Mouse (Mus musculus) limb, embryonic 14.5 days (tissue): ENCODE data around the gene Hpcal4. TPM values are rescaled to one million over a fixed set of nuclear protein-coding genes. Genes with fewer than 3 reads are reported as not detected.
A peak's percentile ranks its signal among the peaks of the same experiment; 100 is the strongest.

Experiments used
- ATAC-seq: fragments of 200-750 bp; cut with Nextera tagmentation; 2 replicates; pipeline ENCODE4 v1.8.0; 2017; ENCODE audit warnings: low read depth, moderate number of reproducible peaks, moderate TSS enrichment; ENCODE audit not compliant: low FRiP score
- DNase-seq: peaks from one replicate; pipeline ENCODE4 v3.0.0-alpha.2; 2015; ENCODE audit warnings: low spot score
- H3K27ac ChIP-seq: fragments of 300-500 bp; sonication (generic); replicated peaks from 2 replicates; pipeline ENCODE4 v1.5.1; 2014; ENCODE audit warnings: low read depth, mild to moderate bottlenecking, low read length, moderate library complexity, mixed read lengths
- H3K27me3 ChIP-seq: fragments of 300-500 bp; sonication (generic); 2 replicates; pipeline ENCODE4 v1.6.1; 2014; ENCODE audit warnings: low read length, mixed read lengths; ENCODE audit not compliant: control insufficient read depth, insufficient read depth
- H3K36me3 ChIP-seq: fragments of 300-500 bp; sonication (generic); 2 replicates; pipeline ENCODE4 v1.6.1; 2014; ENCODE audit warnings: mild to moderate bottlenecking, low read length, moderate library complexity, mixed read lengths; ENCODE audit not compliant: control insufficient read depth, insufficient read depth
- H3K4me1 ChIP-seq: fragments of 300-500 bp; sonication (generic); 2 replicates; pipeline ENCODE4 v1.6.1; 2014; ENCODE audit warnings: antibody characterized with exemption, low read length, mixed read lengths; ENCODE audit not compliant: control insufficient read depth, insufficient read depth
- H3K4me2 ChIP-seq: fragments of 300-500 bp; sonication (generic); replicated peaks from 2 replicates; pipeline ENCODE4 v1.6.1; 2014; ENCODE audit warnings: low read depth, mild to moderate bottlenecking, low read length, moderate library complexity; ENCODE audit not compliant: severe bottlenecking
- H3K4me3 ChIP-seq: fragments of 300-500 bp; sonication (generic); replicated peaks from 2 replicates; pipeline ENCODE4 v1.5.1; 2014; ENCODE audit warnings: low read length
- H3K9ac ChIP-seq: fragments of 300-500 bp; sonication (generic); 2 replicates; pipeline ENCODE4 v1.6.1; 2014; ENCODE audit warnings: mild to moderate bottlenecking, low read depth, low read length, moderate library complexity; ENCODE audit not compliant: severe bottlenecking
- H3K9me3 ChIP-seq: fragments of 300-500 bp; sonication (generic); 2 replicates; pipeline ENCODE4 v1.6.1; 2016; ENCODE audit warnings: low read length; ENCODE audit not compliant: control insufficient read depth
- POLR2A ChIP-seq: fragments of 200-500 bp; IDR thresholded peaks from 2 replicates; pipeline ENCODE4 v1.8.0; 2012; ENCODE audit warnings: inconsistent platforms, mild to moderate bottlenecking, moderate library complexity, borderline replicate concordance; ENCODE audit not compliant: insufficient read depth, insufficient read length; ENCODE audit errors: extremely low read depth
- WGBS: fragments of 180-500 bp; shearing (Covaris S2); extraction: QIAGEN DNeasy Blood & Tissue Kit; methylation state at CpG from one replicate; pipeline ENCODE4 v1.1.7; 2014; 5-methylcytosine and 5-hydroxymethylcytosine counted together
- polyA plus RNA-seq, 2 experiments: library from polyadenylated mRNA; depleted of rRNA in 1 of 2; stranded (reverse) in 1 of 2; unstranded in 1 of 2; fragments of >200 nt; fragmentation: Nextera tagmentation in 1 of 2; extraction: Ambion mirVana in 1 of 2; gene quantifications; 2 replicates each; pipeline versions ENCODE4 v1.2.1 to v1.2.3; 2012 to 2014

Gene Hpcal4
- polyA plus RNA-seq, 2 experiments, result 0.26 to 0.34 TPM

DNA sequence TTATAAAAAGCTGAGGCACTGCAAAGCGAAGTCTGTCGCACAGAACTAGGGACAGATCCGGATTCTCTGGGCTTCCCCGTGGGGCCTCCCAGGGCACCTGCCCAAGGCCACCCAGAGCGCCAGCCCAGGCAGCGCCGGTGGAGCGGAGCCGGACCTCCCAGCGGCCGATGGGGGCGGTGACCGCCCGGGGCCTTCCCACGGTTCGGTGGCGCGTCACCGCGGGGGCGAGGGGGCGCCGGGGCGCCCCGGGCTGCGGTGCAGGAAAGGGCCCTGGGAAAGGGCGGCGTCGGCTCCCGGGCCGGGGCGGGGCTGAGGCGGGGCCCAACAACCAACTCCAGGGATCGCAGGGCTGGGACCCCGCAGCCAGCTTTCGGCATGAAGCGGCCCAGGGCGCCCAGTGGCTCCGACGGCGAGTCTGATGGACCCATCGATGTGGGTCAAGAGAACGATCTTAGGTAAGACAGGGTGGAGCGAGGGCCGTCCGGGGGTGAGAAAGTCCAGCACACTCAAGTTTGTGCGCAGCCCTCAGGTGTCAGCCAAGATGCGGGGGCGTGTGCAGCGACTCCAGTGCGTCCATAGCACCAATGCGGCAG, 50.6 kb downstream of the Hpcal4 start, which contains the start of gene Heyl:
Heyl (plus strand) TSS at position 65 of the 593 bp plus-strand sequence.
- Histone ChIP-seq H3K36me3 (no peaks in the 10 kb centered on the region), H3K27me3 (0 out of 2 replicates have a peak, but pooled peaks cover 31% of the 10 kb centered on the region), H3K27ac (no peak within 1 kb of the TSS), H3K4me2 (peak within 1 kb of the TSS; percentile 78), H3K9me3 (no peaks in the 10 kb centered on the region), H3K4me3 (peak within 1 kb of the TSS; percentile 43), H3K4me1 (peaks cover 10% of the 10 kb centered on the region), H3K9ac (peak within 1 kb of the TSS; percentile 48)
- ATAC-seq (peak; percentile 56), DNase-seq (no peak)
- TF ChIP-seq POLR2A, result no peak
- 2% methylated on average over 38 of the region's 52 CpGs for WGBS

DNA sequence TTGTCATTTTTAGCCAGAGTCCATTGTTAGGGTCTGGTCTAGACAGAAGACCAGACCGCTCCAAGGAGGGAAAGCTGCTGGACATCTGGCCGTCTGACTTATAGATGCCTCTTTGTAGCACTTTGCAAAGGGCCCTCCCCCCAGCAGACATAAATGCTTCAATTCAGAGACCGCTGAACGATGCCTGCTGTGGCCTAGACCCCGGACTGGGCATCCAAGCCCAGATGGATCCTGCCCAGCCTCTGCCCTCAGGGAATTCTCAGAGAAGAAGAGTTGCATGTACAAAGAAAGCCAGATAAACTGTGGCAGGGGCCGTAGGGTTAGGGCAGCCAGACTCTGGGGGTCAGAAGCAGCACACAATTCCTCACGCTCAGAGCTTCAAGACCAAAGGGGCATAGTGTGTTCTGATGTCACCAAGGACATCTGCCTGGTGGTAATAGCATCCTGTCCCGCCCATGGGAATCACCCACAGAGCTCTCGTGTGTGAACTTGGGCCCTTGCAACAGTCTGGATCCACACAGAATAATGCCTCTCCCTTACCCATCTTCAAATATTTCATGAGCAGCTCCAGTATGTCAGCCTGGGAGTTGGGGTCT, 52.9 kb downstream of the Hpcal4 start:
- TF ChIP-seq POLR2A, result no peak
- Histone ChIP-seq H3K4me1 (peaks cover 14% of the 10 kb centered on the region), H3K27ac (no peak overlapping the region), H3K9me3 (no peaks in the 10 kb centered on the region), H3K9ac (no peak overlapping the region), H3K36me3 (no peaks in the 10 kb centered on the region), H3K4me2 (no peak overlapping the region), H3K27me3 (0 out of 2 replicates have a peak, but pooled peaks cover 37% of the 10 kb centered on the region), H3K4me3 (no peak overlapping the region)
- ATAC-seq (no peak), DNase-seq (no peak)
- WGBS, result 62% methylated on average over 9 of the region's 9 CpGs

GRCm38 (mm10) chr4:123236431-123237031, 53.5 kb downstream of the Hpcal4 start:
- no peaks in the 10 kb centered on the region for H3K36me3 ChIP-seq
- H3K4me3 ChIP-seq, result no peak overlapping the region
- WGBS, result 81% methylated on average over 13 of the region's 13 CpGs
- no peak overlapping the region for H3K9ac ChIP-seq
- no peak for DNase-seq
- no peak for ATAC-seq
- no peak for TF ChIP-seq POLR2A
- H3K4me2 ChIP-seq, result no peak overlapping the region
- peaks cover 14% of the 10 kb centered on the region for H3K4me1 ChIP-seq
- no peaks in the 10 kb centered on the region for H3K9me3 ChIP-seq
- H3K27ac ChIP-seq, result no peak overlapping the region
- H3K27me3 ChIP-seq, result 0 out of 2 replicates have a peak, but pooled peaks cover 37% of the 10 kb centered on the region

DNA sequence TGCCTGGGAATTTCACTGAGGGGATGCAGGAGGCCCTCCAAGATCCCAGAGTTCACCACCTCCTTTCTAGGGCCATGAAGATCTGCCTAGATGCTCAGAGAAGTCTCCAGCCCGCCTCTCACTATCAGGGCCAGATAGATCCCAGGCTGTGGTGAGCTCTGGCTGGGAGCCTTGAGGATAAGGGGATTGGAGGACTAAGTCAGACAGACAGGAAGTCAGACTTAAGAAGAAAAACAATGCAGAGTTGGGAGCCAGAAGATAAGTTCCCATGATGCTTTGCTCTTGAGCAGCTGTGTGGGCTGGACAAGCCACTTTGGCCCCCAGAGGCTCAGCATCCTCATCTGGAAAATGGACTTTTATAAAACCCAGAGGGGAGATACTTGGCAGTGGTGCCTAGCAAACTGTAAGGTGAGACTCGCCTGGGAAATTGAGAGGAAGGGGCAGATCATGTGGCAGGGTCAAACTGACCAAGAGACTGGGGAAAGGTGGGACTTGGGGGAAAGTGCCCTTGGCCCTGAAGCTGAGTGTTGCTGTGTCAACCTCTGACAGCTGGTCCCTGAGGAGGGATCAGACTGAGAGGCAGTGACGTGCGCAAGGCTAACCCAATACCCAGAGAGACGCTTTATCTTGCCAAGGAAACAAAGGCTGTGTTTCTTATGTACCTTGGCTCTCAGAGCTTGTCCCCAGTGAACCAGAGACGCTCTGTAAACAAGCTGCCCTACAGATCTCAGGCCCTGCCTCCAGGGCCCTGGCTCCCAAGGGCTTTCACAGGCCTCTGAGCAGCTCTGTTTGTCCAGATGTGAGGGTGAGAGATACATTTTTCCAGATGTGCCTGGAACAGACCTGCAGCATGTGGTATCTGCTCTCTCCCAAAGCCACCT, 54.6 kb downstream of the Hpcal4 start:
- DNase-seq (peak; percentile 18), ATAC-seq (no peak)
- H3K27me3 ChIP-seq, result 0 out of 2 replicates have a peak, but pooled peaks cover 33% of the 10 kb centered on the region
- WGBS, result 67% methylated on average over 6 of the region's 6 CpGs
- H3K27ac ChIP-seq, result no peak overlapping the region
- no peak overlapping the region for H3K9ac ChIP-seq
- H3K4me3 ChIP-seq, result no peak overlapping the region
- no peaks in the 10 kb centered on the region for H3K36me3 ChIP-seq
- H3K4me1 ChIP-seq, result peaks cover 14% of the 10 kb centered on the region
- no peak for TF ChIP-seq POLR2A
- no peak overlapping the region for H3K4me2 ChIP-seq
- H3K9me3 ChIP-seq, result no peaks in the 10 kb centered on the region
